Mouse (Mus musculus) kidney, adult 18-20 months (tissue): ENCODE measurements around the gene Scfd2.

Experiments used
- DNase-seq: peaks from one replicate; pipeline ENCODE4 v3.0.0; 2021

Gene Scfd2

DNA sequence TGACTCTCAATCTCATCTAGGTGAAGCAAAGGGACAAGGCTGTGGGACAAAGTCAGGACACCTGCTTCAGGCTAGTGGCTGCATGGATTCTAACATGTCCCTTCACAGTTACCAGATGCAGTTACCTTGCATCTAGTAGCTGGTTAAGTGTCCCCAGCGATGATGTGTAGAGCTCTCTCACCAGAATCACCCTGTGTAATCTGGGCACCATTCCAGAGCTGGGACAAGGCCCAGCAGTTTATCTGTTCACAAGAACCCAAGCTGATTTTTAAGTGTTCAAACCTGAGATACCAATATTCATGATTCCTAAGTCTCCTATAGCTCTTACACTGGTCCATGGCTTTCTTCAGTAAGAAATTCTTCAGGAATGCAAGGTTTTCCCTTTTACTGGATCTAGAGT lies 264.4 kb downstream of the Scfd2 start:
- no peak for DNase-seq

DNA sequence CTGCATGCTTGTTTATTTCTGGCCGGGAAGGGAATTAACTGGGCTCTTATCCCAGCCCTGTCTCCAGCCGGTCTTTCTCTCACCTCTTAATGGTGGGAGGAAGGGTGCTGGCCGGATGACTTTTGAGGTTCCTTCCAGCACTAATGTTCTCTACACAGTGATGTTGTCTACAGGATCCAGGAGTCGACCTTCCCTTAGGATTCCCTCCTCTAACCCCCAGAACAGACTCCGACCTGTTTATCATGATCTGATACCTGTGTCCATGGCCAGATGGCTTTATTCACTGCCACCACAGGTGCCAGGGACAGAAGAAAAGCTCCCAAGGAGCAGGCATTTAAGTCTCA lies 265.1 kb downstream of the Scfd2 start:
- DNase-seq, result no peak

DNA sequence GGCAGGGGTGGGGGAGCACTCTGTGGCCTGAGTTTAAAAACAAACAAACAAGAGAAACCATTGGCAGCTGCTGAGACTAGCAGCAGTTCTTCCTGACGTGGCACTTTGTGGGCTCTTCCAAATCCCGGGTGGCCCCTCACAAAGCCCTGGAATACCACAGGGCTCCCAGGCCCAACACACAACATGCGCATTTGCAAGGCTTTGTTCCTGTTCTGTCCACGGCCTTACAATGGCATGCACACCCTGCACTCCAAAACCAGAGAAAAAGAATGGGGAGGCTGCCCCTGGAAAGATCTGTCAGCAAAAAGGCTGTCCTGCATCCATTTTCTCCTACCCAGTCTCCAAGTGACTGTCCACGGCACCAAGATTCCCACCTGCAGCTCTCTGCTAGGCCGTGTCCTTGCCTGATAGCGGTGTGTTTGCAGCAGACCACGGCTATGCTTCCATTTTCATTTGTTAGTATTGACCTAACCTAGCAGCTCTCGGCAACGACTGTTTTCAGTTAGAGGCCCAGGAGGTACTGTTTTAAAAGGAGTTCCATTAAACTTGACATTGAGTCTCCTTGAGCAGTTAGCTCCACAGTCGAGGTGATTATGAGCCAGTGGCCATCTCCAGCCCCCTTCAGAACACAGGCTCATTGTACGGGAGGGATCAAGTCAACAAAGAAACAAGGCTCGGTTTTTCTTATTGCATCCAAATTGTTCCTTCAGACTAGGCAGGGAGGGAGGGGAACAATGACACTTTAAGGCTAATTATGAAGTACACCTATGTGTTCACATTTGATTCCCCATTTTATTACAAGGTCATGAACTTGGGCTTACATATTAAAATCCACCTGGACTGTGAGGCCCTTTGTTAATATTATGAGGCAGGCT lies 265.7 kb downstream of the Scfd2 start:
- no peak for DNase-seq

DNA sequence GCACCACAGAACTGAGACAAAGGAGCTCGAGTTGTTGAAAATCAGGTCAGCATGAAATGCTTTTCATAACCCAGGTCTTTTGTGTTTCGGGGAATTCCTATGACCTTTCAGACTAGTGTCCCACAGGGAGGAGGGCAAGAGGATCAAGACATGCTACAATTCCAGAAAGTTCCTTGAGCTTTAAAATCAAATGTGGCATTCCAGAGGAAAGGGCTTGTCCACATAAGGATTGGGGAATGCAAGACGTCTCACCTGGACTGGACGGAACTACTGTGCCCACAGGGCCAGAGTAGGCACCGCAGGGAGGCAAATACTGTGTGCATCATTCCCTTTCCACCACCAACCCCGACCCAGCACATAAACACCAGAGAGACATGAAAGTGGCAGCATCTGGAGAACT lies 266.4 kb downstream of the Scfd2 start:
- no peak for DNase-seq

DNA sequence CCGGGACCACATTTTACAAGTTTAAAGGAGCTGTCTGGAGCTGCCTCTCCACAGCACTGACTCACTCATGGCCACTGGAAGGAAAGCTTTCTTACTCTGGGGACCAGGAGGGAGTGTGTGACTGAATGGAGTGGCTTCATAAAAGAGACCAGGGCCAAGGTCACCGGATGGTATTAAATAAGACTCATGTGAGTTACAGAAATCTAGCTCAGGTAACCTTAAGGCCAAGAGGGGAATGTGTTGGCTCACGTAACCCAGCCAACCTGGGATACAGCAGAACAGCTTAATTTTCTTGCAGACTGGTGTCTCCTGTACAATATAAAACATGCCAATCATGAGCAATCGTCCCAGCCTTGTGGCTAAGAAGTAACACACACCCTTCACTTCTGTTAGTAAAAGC lies 267.0 kb downstream of the Scfd2 start:
- DNase-seq, result no peak

DNA sequence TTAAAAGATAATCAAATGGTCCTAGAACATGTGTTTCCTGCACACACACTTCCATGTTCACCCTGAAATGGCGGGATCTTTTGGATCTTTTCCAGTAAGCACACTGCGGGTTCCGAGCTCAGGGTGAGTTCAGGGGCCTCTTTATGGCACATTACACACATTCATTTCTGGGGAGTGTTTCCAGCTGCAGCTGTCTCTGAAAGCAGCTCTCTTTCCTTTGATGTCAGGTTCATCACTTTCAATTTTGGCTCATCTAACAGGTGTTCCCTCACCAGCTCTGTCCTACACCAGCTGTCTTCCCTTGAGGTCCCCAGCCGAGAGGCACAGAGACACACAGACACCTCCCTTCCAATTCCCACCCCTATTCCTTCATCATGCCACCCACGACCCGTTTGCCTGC lies 270.5 kb downstream of the Scfd2 start:
- DNase-seq, result no peak

DNA sequence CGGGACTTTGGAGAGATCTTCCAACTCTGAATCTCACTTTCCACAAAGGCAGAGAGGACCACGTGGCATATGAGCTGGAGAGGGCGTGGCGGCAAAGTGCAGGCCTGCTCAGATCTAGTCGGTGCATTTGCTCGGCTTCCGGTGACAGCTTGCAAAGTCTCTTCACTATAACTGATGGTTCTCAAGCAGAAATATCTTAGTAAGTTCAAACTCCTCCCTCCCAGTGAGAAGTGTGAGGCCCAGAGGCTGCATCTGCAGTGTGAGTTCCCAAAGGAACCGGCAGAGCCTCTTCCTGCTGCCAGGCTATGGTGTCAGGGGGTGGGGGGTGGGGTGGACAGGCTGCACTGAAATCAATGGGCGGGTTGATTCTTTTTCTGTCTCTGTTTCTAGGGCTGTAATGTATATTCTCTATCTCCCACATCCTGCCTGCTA lies 271.2 kb downstream of the Scfd2 start:
- no peak for DNase-seq

DNA sequence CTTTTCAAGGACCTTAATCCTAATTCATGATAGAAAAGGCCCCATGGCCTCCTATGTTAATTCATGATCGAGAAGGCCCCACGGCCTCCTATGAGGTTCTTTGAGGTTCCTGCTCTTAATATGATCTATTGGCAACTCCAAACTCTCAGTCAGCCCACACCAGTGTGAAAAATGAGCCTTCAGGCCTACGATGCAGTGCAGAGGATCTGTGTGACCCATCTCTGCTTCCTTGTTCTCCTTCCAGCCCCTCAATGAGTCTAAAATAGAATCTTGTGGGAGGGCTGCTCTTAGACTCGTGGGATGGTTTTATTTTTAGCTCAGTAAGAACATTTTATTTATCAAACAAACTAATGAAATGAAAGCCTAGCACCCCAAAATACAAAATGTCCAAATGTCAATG lies 274.9 kb downstream of the Scfd2 start:
- no peak for DNase-seq

DNA sequence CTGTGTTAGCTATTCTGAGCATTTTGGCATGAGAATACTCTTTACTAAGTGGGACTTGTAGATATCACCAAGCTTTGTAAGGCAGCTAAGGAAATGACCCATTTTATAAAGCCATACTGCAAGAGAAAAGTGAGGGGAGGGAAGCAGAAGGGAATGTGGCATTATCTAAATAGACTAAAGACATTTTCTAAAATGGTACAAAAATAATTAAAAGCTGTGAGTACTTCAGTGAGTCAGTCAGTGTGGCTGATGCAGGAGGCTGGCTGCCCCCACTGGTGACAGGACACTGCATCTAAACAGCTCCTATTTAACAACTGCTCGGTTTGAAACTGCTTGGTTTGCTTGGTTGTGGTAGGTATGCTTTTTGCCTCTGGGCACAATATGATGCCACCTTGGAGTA lies 276.6 kb downstream of the Scfd2 start:
- DNase-seq, result no peak

DNA sequence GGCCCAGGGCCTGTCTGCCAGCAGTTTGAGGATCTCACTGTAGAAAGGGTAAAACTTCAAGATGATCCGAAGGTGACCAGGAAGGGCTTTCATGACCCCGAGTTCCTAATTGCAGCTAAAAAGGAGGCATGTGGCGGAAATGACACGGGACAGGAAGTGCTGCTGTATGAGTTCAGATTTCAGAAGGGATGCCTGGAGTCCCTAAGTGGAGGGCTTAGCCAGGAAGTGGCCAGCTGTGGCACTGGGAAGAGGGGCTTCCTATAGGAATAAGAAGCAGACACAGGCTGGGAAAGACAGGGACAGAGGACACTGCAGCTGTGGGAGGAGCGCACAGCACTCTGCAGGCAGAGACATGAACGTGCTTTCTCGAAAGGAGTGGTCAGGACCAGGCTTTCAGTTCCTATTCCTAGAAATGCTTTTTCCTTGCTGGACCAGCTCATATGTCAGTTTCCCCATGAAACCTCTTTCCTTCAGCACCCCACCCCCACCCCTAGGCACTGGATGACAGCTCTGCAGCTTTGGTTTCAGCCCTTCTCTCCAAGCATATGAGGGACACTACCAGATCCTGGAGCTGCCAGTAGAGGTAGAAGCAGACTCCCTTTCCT lies 277.7 kb downstream of the Scfd2 start:
- DNase-seq, result no peak

DNA sequence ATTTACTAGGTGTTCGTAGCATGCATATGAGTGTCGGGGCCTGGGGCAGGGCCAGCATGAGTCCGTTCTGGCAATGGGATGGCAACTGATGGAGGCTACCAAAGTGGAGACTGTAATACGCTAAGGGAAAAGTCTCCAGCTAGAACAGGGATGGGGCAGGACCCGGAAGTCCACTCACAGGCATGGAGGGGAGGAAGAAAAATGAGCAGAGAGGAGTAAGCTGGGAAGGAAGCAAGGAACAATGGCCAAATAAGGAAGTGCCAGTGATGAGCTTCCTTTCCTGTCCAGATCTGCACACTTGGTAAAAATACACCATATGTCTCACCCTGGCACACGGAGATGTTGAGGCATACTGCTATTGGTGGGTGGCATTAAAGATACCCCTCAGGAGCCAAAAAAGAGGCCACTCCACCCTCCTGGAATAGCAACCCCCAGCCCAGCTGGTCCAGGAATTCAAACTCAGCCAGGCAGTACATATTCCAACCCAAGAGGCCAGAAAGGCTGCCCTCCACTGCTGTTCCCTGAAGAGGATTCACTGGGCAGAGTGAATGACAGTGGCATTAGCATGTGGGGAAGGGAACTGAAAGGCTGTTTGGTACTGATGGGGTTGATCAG lies 278.8 kb downstream of the Scfd2 start:
- DNase-seq, result no peak

DNA sequence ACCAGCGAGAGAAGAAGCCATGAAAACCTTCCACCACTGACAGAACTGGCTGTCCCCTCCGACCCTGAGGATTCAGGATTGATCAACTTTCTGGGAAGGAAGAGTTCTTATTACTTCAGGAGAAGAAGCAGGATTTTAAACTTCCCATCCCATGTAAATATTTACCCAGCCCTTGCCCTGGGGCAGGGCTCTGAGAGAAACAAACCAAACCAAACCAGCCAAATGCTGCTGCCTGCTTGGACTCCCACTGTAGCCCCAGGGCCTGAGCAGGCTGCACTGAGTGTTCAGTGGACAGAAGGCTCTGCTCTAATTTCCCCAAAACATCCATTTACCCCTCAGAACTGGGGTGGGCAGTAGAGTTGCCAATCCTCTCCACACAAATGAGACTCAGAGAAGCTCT lies 280.6 kb downstream of the Scfd2 start:
- no peak for DNase-seq

DNA sequence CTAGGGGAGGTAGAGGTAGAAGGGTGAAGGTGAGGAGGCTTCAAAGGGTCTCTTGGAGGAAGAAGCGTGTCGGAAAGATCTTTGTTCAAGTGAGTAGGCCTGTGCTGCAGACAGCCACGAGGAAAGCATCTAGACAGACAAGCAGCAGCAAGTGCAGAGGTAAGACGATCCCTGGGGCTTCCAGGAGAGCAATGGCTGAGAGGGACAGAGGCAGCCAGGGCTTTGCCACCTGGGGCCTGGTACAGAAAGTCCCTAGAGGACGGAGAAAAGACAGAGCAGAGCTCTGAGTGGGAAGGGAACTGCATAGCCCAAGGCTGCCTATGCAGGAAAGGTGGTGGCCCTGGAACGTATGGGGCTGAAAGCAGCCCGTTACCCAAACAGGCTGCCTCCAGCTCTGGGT lies 281.3 kb downstream of the Scfd2 start:
- no peak for DNase-seq

DNA sequence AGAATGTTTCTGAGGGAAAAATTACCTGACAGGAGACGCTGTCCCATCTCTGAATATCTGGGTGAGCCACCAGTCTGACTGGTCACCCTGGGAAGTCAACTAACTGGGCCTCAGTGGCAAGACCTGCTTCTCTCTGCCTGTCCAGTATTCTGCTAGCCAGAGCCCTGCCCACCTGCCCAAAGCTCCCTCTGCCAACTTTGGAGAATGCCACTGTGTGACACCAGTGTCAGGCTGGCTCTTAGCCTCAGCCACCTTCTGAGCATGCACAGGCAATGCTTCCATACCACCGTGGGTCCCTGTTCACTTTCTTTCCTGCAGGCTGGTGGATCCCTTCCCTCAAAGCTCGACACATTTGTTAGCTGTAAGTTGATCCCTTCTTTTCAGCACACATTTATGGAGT lies 281.8 kb downstream of the Scfd2 start:
- DNase-seq, result no peak

DNA sequence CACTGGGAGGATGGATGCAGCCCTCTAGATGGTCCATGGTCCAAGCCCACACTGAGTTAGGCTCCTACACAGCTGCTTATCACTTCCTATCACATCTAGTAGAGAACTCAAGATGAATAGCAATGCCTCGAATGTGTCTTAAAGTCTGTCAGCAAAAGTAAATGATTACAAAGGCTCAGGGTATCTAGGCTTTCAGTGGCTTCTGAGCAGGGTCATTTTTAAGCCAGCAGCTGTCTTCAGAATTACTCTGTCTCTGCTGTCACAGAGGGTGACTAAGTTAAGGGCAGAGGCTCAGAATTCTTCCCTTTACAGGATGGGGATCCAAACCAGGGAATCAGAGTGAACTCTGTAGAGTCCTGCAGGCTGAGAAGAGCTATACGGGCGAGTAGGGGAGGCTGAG lies 284.6 kb downstream of the Scfd2 start:
- DNase-seq, result no peak

DNA sequence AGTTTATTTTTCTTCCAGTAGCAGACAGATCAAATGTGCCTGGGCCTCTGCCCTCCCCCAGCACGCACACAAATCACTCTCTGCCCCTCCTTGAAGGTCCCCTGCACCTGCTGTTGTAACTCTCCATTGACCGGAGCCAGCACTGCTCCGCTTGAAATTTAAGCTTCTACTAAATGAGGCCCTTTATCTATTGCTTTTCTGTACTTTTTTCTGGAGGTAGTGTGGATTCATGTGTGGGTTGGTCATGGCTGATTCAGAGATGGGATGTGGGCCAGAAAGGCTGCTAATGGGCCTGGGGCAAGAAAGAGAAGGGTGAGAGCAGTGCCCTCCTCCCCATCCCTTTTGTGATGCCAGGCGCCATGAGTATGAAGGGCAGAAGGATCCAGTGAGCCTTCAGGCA lies 285.1 kb downstream of the Scfd2 start:
- no peak for DNase-seq

DNA sequence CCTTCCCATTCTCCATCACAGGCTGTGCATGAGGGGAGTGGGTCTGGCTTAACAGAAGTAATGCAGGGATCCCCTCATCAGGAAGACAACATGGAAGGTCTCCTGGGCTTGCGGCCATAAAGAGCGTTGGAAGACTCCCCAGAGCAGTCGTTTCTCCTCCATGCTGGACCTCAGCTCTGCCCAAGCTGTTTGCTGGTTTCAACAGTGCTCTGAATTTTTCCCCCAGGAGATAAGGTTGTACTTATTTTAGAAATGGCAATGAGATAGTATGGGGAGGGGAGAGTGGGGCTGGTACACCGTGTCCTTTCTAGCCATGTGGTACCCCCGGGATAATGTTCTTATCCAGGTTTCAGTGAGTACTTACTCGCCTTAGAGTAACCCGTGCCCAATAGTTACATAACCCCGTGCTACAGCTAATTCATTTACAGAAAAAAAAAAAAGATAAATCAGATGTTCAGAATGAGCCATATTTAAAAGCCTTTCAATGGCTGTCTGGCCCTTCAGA lies 285.9 kb downstream of the Scfd2 start:
- no peak for DNase-seq

DNA sequence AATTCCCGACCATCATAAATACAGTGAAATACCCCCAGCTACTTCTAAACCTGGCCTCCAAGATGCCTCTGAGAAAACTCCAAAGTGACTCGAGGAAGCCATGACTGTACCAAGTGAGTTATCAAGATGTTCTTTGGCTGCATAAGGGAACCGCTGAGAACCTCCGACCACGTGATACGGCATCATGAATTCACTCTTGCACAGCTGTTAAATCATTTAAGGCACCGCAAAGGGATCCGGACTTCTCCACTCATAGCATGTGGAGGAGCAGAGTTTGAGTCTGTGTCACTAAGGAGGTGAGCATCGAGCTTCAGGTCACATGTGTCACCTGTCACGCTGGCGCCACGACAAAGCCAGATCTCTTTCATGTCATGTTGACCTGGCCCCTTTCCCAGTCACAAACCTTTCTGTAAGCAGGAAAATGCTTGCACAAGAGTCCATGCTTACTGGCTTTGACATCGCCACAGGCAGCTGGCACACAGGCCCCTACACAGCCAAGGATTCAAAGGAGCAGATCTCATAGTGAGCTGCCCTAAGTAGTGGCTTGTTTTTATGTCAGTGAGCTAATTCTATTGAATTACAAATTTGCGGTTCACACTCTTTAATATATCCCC lies 287.0 kb downstream of the Scfd2 start:
- no peak for DNase-seq

DNA sequence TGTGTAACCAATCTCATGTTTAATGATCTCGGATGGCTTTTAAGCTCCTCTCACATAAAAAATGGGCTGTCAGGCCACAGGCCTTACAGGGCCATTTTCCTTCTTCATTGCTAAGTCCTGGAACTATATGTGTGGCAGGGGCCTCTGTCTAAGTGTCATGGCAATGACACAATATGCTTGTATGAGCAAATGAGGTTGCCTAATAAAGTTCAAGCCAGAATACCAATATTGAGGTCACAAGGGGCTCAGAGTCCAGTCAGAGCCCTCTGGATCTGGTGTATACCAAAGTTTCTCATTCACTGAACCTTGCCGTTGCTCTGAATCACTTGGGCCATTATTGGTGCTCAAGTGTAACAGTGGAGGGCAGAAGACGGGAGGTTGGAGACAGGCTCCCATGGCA lies 288.9 kb downstream of the Scfd2 start:
- DNase-seq, result no peak

DNA sequence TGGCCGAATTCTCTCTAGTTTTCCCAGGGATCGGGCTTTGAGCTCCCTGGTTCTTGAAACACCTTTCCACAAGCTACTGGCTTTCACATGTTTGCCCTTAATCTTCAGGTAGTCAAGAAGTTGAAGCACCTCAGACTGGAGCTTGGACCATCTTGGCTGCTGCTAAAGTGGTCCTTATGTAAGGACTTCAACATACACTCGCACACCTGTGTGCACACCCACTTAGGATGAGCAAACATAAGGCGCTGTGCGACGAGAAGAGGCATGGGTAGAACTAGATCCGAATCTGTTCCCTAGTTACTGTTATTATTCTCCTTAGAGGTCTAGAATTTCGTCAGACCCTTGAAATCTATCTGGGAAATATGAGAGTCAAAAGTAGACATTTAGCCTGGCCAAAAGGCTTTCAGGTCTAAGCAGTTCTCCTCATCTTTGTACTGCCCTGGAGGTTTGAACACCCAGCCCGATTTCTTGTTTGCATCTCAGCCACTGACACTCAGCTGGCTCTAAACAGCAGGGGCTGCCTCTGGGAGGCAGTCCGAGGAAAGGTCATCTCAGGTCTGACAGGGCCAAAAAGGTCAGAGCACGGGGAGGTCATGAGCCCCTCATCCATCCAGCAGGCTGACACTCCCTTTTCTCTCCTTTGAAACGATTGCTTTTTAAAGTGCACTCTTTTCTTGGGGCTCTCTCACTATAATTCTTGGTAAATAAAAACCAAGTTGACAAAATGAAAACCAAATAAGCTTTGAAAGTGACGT lies 290.5 kb downstream of the Scfd2 start:
- DNase-seq, result no peak

DNA sequence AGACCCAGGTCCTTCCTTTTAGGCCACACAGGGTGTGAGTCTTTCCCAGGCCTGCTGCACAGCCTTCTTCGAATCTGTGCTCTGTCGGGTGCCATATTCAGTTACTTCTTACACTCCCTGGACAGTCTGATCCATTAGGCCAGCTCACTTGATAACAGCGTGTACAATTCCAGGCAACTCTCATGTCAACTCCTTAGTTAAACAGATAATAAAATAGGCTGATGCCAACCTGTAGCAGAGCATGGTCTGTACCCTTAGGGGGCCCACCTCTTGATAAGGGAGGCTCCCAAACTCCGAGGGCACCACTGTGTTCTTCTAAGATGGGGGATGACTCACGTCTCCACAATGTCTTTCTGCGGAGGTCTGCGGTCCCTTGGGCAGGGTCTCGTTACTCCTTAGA lies 291.3 kb downstream of the Scfd2 start:
- DNase-seq, result no peak

DNA sequence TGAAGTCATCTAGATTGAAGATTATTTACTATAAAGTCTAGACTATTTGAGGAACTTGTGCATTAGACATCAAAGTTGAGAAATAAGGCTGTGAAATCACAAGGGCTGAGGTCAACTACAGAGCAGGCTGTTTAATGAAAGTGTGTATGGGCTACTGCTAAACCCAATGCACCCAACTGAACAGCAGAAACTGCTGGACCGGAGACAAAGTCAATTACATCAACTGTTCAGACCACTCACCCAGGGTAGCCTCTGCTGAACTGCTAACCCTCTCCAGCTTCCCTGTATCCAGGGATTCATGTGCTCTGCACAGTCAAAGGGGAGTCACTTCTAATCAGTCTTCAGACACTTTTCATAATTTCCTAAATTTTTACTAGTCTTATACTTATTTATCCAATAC lies 292.2 kb downstream of the Scfd2 start:
- DNase-seq, result no peak

DNA sequence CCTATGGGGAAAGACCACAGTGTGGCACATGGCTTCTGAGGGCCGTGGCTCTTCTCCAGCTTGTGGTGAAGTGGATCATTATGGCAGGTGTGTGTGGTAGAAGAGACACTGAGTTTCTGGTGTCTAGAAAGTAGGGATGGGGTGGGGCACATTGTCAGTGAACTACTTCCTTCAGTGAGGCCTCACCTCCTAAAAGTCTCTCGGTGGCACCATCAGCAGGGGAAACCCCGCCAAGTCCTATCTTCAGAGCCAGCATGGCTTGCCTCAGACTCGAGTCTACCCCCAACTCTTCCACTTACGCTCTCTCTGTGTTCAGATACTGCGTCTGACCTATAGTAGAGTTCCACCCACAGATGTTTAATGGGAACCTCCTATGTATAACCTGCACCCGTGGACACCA lies 297.8 kb downstream of the Scfd2 start:
- DNase-seq, result no peak
